Mouse (Mus musculus) heart, postnatal 0 days (tissue): ENCODE measurements around the gene Adgrv1.

ENCODE experiments used
- CTCF ChIP-seq: IDR thresholded peaks from 2 replicates; pipeline ENCODE4 v1.5.1; 2016; ENCODE audit warnings: antibody characterized with exemption, control low read depth, low read depth
- EP300 ChIP-seq: IDR thresholded peaks from 2 replicates; pipeline ENCODE4 v1.6.1; 2016; ENCODE audit warnings: antibody characterized with exemption, low read depth

- no peak for TF ChIP-seq CTCF
- no peak for TF ChIP-seq EP300
These were observed 465.5 kb downstream of the Adgrv1 start for GRCm38 (mm10) chr13:81167450-81167849.
